Mouse (Mus musculus) bone marrow, adult 2 months (tissue): Measurements from ENCODE around the gene Ccdc142. TPM values are rescaled to one million over a fixed set of nuclear protein-coding genes. Genes with fewer than 3 reads are reported as not detected.

Experiments
- H3K27ac ChIP-seq: fragments of 200-500 bp; 2 replicates; pipeline ENCODE4 v1.5.1; 2012; ENCODE audit warnings: low read depth, mild to moderate bottlenecking, control low read depth, inconsistent platforms, low read length; ENCODE audit not compliant: control insufficient read depth, poor library complexity, insufficient read depth
- H3K4me1 ChIP-seq: fragments of 200-500 bp; 2 replicates; pipeline ENCODE4 v1.6.1; 2011; ENCODE audit warnings: low read length; ENCODE audit not compliant: control insufficient read depth, insufficient read depth
- H3K4me3 ChIP-seq: fragments of 200-500 bp; replicated peaks from 2 replicates; pipeline ENCODE3; 2011; ENCODE audit warnings: mild to moderate bottlenecking, low read depth, low read length, control low read depth; ENCODE audit not compliant: control insufficient read depth
- CTCF ChIP-seq: fragments of 200-500 bp; IDR thresholded peaks from 2 replicates; pipeline ENCODE4 v1.5.1; 2011; ENCODE audit warnings: low read length, control low read depth; ENCODE audit not compliant: control insufficient read depth, insufficient read depth
- POLR2A ChIP-seq: fragments of 200-500 bp; IDR thresholded peaks from 2 replicates; pipeline ENCODE4 v1.6.1; 2011; ENCODE audit warnings: low read depth, mild to moderate bottlenecking, control low read depth, low read length, borderline replicate concordance; ENCODE audit not compliant: control insufficient read depth
- WGBS: fragments of 180-500 bp; shearing (Covaris S2); methylation state at CpG from one replicate; pipeline ENCODE4 v1.1.7; 2018; 5-methylcytosine and 5-hydroxymethylcytosine counted together
- polyA plus RNA-seq: library from polyadenylated mRNA; stranded (reverse); fragments of >200 nt; gene quantifications from 2 replicates; pipeline ENCODE4 v1.2.4, GENCODE M21; 2011; ENCODE audit warnings: low replicate concordance; ENCODE audit not compliant: missing spikeins, insufficient read depth, insufficient read length

The Ccdc142 gene
- 1.1 and 2.5 TPM in 2 replicates for polyA plus RNA-seq

DNA sequence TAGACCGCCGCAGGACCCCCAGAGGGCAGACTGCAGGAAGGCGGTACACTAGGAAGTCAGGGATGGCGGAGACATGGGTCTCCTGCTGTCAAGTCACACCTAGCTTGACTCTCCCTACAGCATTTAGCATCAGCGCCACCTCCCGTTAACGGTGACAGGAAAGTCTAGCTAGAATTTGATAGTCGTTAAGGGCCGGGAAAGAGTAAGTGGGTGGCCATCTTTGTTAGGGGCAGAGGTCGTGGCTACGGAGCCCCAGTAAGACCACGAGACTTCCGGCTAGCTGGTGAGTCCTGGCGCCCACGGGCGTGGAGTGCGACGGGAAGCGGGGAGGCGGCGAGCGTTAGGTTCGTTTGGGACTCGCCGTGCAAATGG is at the start of gene Ccdc142, which contains the start of gene Gm42688:
Gene Ccdc142 (plus strand): TSS at position 286 of the 372 bp plus-strand sequence.
Gene Gm42688 (plus strand): TSS at position 302 of the 372 bp plus-strand sequence.
- peak; percentile 72 for TF ChIP-seq CTCF
- peak; percentile 52; the same call in 1 of the 2 replicates for TF ChIP-seq POLR2A
- peak within 1 kb of the TSS; percentile 87 for H3K4me3 ChIP-seq
- H3K27ac ChIP-seq: peak within 1 kb of the TSS; percentile 79
- WGBS: under 1% methylated on average over 25 of the region's 25 CpGs
- H3K4me1 ChIP-seq: no peaks in the 10 kb centered on the region; the same call in 1 of the 2 replicates

DNA sequence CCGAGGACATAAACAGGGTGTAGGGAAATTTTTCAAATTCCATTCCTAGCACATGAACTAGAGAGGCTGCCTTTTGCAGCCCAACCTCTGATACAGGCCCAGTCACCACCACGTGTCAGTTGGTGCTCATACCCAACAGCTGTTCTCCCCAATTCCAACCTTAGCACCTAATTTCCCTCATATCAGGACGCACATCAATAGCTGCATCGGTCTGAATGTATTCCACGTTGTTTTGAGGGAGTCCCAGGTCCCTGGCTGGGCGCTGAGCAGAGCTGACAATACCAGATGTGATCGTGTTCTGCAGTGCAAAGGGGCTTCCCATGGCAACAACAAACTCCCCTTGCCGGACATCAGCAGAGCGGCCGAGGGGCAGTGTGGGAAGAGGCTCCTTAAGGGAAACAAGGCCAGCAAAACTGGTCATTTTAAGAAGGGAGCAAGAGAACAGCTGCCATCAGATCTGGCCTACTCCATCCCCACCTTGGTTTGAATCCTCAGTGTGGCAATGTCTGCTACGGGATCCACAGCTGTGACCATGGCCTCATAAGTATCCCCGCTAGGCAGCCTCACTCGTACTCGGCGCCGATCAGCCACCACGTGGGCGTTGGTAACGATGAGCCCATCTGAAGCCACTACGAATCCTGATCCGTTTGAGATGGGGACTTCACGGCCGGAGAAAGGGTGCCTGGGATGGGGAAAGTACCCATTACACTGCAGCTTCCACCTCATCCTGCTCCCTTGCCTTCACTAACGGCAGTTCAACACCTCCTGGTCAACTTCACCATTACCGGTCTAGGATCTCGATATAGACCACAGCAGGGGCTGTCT is 48.1 kb upstream of the Ccdc142 start:
- Histone ChIP-seq H3K27ac (peak overlapping the region; percentile 94), H3K4me1 (peaks cover 3% of the 10 kb centered on the region; the same call in 1 of the 2 replicates)
- 4% methylated on average over 26 of the region's 26 CpGs for WGBS

GRCm38 (mm10) chr6:83054074-83054851 is 47.1 kb upstream of the Ccdc142 start, which contains the start of gene Aup1:
Aup1 (plus strand) TSS chr6:83054521.
- TF ChIP-seq POLR2A: peak; percentile 65
- TF ChIP-seq CTCF: no peak
- Histone ChIP-seq H3K4me3 (peak within 1 kb of the TSS; percentile 74), H3K4me1 (peaks cover 3% of the 10 kb centered on the region; the same call in 1 of the 2 replicates), H3K27ac (peak within 1 kb of the TSS; percentile 94)
- WGBS: under 1% methylated on average over 64 of the region's 64 CpGs

More for the DNA sequence above, 48.1 kb upstream of the Ccdc142 start:
- H3K4me3 ChIP-seq: peak overlapping the region; percentile 74
- TF ChIP-seq POLR2A (no peak), CTCF (no peak)

DNA sequence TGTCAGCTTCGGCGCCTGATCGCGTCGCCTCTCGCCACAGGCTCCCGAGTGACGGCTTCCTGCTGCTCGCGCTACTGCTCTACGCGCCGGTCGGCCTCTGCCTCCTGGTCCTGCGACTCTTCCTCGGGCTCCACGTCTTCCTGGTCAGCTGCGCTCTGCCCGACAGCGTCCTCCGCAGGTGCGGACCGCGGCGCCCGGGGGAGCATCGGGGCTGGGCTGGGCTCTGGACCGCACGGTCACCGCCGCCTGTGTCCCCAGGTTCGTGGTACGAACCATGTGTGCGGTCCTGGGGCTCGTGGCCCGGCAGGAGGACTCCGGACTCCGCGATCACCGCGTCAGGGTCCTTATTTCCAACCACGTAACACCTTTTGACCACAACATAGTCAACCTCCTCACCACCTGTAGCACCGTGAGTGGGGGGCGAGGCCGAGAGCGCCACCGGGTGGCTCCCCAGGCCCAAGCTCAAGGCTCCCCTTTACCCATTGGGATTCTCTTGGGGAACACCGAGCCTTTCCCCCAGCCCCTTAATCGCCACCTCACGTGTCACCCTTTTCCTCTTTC is 46.5 kb upstream of the Ccdc142 start, which contains the start of gene Htra2:
Gene Htra2 (minus strand): TSS at position 403 of the 561 bp plus-strand sequence.
- Histone ChIP-seq H3K4me3 (peak within 1 kb of the TSS; percentile 74), H3K4me1 (peaks cover 3% of the 10 kb centered on the region; the same call in 1 of the 2 replicates), H3K27ac (peak within 1 kb of the TSS; percentile 94)
- WGBS: under 1% methylated on average over 50 of the region's 50 CpGs
- peak; percentile 41; the same call in 1 of the 2 replicates for TF ChIP-seq CTCF
- no peak; the same call in 1 of the 2 replicates for TF ChIP-seq POLR2A

GRCm38 (mm10) chr6:83057790-83058189 is 43.6 kb upstream of the Ccdc142 start, which contains the start of gene Dqx1:
Dqx1 (plus strand) TSS chr6:83057844.
- Histone ChIP-seq H3K4me3 (no peak within 1 kb of the TSS), H3K4me1 (peaks cover 3% of the 10 kb centered on the region; the same call in 1 of the 2 replicates), H3K27ac (no peak within 1 kb of the TSS)
- TF ChIP-seq POLR2A (no peak), CTCF (no peak)
- 90% methylated on average over 3 of the region's 3 CpGs for WGBS

DNA sequence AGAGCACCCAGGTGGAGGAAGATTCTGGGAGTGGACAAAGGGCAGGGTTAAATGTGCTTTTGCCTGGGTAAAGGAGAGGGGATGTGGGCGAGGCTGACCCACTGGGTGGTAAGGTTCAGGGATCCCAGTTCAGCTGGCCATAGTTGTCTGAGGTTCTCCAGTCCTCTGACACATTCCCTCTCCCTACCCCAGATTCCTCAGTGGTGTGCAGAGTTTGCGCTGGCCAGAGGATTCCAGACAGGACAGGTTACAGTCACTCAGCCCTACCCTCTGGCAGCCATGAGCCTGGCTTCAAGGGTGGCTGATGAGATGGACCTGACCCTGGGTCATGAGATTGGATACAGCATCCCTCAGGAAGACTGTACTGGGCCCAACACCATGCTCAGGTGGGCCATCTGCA is 42.7 kb upstream of the Ccdc142 start:
- H3K4me1 ChIP-seq: no peaks in the 10 kb centered on the region
- no peak for TF ChIP-seq POLR2A
- no peak for TF ChIP-seq CTCF
- H3K4me3 ChIP-seq: no peak overlapping the region
- 84% methylated on average over 2 of the region's 2 CpGs for WGBS
- H3K27ac ChIP-seq: no peak overlapping the region

GRCm38 (mm10) chr6:83065995-83066394 is 35.4 kb upstream of the Ccdc142 start:
- no peaks in the 10 kb centered on the region for H3K4me1 ChIP-seq
- WGBS: 43% methylated on average over 8 of the region's 8 CpGs
- no peak overlapping the region for H3K27ac ChIP-seq
- no peak for TF ChIP-seq POLR2A
- no peak for TF ChIP-seq CTCF
- no peak overlapping the region for H3K4me3 ChIP-seq
